30 mouse cellular contexts compared by ENCODE assay signal in the genomic region with DNA sequence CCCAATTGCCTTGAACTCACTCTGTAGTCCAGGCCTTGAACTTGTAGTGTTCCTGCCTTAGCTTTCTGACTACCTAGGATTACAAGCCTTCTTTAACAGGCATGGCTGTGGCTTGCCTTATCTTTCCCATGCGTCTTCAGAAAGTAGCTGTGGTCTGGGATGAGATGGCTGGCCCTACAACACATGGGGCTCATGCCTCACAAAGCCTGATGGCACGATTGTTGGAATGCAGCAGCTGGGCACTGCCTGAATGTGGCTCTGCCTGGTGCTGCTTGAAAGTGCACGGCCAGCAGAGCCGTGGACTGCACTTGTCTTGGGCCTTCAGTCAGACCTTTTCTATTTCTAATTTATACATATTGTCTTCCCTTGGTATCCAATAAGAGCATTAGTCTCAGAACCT. TPM values are rescaled to one million over a fixed set of nuclear protein-coding genes. Genes with fewer than 3 reads are reported as not detected.
"Had no signal": no experiment of that assay in that cellular context is flagged by ENCODE, and none has a peak within 500 bp of the region (broad histone marks: within the 10 kb centered on the region; RNA-seq: fewer than 3 reads in every experiment).

No protein-coding gene starts in this region.

- H3K9me3 ChIP-seq: heart, embryonic 10.5 days; heart, embryonic 12.5 days; hindbrain, embryonic 13.5 days; hindbrain, embryonic 15.5 days; kidney, embryonic 15.5 days; limb, embryonic 13.5 days; limb, embryonic 15.5 days had no signal

- DNase-seq: forebrain, postnatal 0 days; gastrocnemius, postnatal 25 days; heart, adult 18-20 months; heart, postnatal 14 days; heart, postnatal 36 days; kidney, adult 11 months; kidney, adult 2 months; kidney, adult 9 months; kidney, postnatal 14 days; kidney, postnatal 36 days; layer of hippocampus, adult 9-11 months; layer of hippocampus, postnatal 36 days; left cerebral cortex, postnatal 4 days had no signal

- H3K27ac ChIP-seq: heart, embryonic 10.5 days; hindbrain, embryonic 13.5 days; hindbrain, embryonic 15.5 days; hindbrain, postnatal 0 days; kidney, embryonic 15.5 days; kidney, postnatal 0 days; limb, embryonic 13.5 days; limb, embryonic 15.5 days had no signal

- H3K4me2 ChIP-seq: heart, embryonic 12.5 days; hindbrain, embryonic 13.5 days; hindbrain, embryonic 15.5 days; kidney, embryonic 15.5 days; limb, embryonic 13.5 days; limb, embryonic 15.5 days had no signal

- H3K4me3 ChIP-seq: heart, embryonic 10.5 days; heart, embryonic 12.5 days; hindbrain, embryonic 13.5 days; hindbrain, embryonic 15.5 days; kidney, embryonic 15.5 days; limb, embryonic 13.5 days; limb, embryonic 15.5 days had no signal

- H3K4me1 ChIP-seq: heart, embryonic 10.5 days; heart, embryonic 12.5 days; hindbrain, embryonic 13.5 days; hindbrain, embryonic 15.5 days; kidney, embryonic 15.5 days; limb, embryonic 13.5 days; limb, embryonic 15.5 days had no signal

- H3K9ac ChIP-seq: forebrain, postnatal 0 days; heart, embryonic 12.5 days; hindbrain, embryonic 13.5 days; hindbrain, embryonic 15.5 days; kidney, embryonic 15.5 days; limb, embryonic 13.5 days; limb, embryonic 15.5 days had no signal

- ATAC-seq: forebrain, postnatal 0 days; hindbrain, postnatal 0 days; intestine, embryonic 16.5 days had no signal

- H3K27me3 ChIP-seq: heart, embryonic 12.5 days; hindbrain, embryonic 13.5 days; hindbrain, embryonic 15.5 days; kidney, embryonic 15.5 days; limb, embryonic 13.5 days; limb, embryonic 15.5 days had no signal

RNA-seq across cellular contexts. Expression of a gene that starts 17.0 kb away (rescaled TPM):
- total RNA-seq: forebrain, postnatal 0 days; gastrocnemius, adult 18-20 months; gastrocnemius, adult 8-10 months; gastrocnemius, postnatal 25 days; heart, adult 18-20 months; heart, adult 8-10 months; heart, postnatal 14 days; heart, postnatal 36 days; layer of hippocampus, postnatal 14 days; left cerebral cortex, adult 8-10 months; left cerebral cortex, postnatal 10 days; left cerebral cortex, postnatal 25 days had no signal
